Mouse (Mus musculus) right cerebral cortex, postnatal 36 days (tissue): ENCODE data around the gene Ddx28.
A peak's percentile ranks its signal among the peaks of the same experiment; 100 is the strongest.
"Not testable (repeated sequence)": the region's sequence is repeated elsewhere in the genome, so short reads cannot be mapped to it uniquely, and the experiment has no call there.

Experiments used
- DNase-seq, 2 experiments: peaks; one replicate each; pipeline ENCODE4 v3.0.0; 2022; ENCODE audit warnings: low spot score in 2 of 2, mixed read lengths in 1 of 2

Gene Ddx28

GRCm38 (mm10) chr8:106012203-106012602 lies 521 bp upstream of the Ddx28 start:
- DNase-seq: not testable (repeated sequence)

GRCm38 (mm10) chr8:106010748-106011642 lies 687 bp downstream of the Ddx28 start:
- peak; percentile 91 to 93 for DNase-seq

GRCm38 (mm10) chr8:106007891-106008290 lies 3.8 kb downstream of the Ddx28 start:
- not testable (repeated sequence) for DNase-seq

GRCm38 (mm10) chr8:106007135-106007534 lies 4.5 kb downstream of the Ddx28 start:
- DNase-seq: no peak

GRCm38 (mm10) chr8:106006413-106006812 lies 5.3 kb downstream of the Ddx28 start:
- DNase-seq: no peak

GRCm38 (mm10) chr8:106005875-106006274 lies 5.8 kb downstream of the Ddx28 start, which contains the start of gene Dpep2nb:
TSS of gene Dpep2nb (minus strand) at chr8:106005975.
- DNase-seq: no peak

- no peak for DNase-seq
These were observed 7.0 kb downstream of the Ddx28 start for GRCm38 (mm10) chr8:106004538-106005207.

GRCm38 (mm10) chr8:106001908-106002307 lies 9.8 kb downstream of the Ddx28 start:
- DNase-seq: no peak

- no peak for DNase-seq
These were observed 12.7 kb downstream of the Ddx28 start for GRCm38 (mm10) chr8:105998971-105999370.

- DNase-seq: no peak
These were observed 15.3 kb downstream of the Ddx28 start for GRCm38 (mm10) chr8:105996359-105996758.

- no peak for DNase-seq
These were observed 18.5 kb downstream of the Ddx28 start for GRCm38 (mm10) chr8:105993226-105993625.

GRCm38 (mm10) chr8:105992499-105992898 lies 19.2 kb downstream of the Ddx28 start:
- no peak for DNase-seq

- DNase-seq: no peak
These were observed 20.1 kb downstream of the Ddx28 start for GRCm38 (mm10) chr8:105991546-105991945.

GRCm38 (mm10) chr8:105990856-105991387 lies 20.8 kb downstream of the Ddx28 start, which contains the start of gene Dus2:
TSS of gene Dus2 (plus strand) at chr8:105991337.
- peak in 1 of 2 experiments; percentile 16 for DNase-seq

- no peak for DNase-seq
These were observed 23.1 kb downstream of the Ddx28 start for GRCm38 (mm10) chr8:105988546-105988945.

- DNase-seq: not testable (repeated sequence)
These were observed 28.3 kb downstream of the Ddx28 start for GRCm38 (mm10) chr8:105983406-105983805.

GRCm38 (mm10) chr8:105981146-105981545 lies 30.5 kb downstream of the Ddx28 start:
- DNase-seq: no peak

GRCm38 (mm10) chr8:105979325-105979724 lies 32.4 kb downstream of the Ddx28 start, which contains the start of gene Dpep3:
TSS of gene Dpep3 (minus strand) at chr8:105979429.
- no peak for DNase-seq

- no peak for DNase-seq
These were observed 36.3 kb downstream of the Ddx28 start for GRCm38 (mm10) chr8:105975363-105975762.

GRCm38 (mm10) chr8:105971019-105971720 lies 40.5 kb downstream of the Ddx28 start:
- DNase-seq: no peak

- no peak for DNase-seq
These were observed 42.3 kb downstream of the Ddx28 start for GRCm38 (mm10) chr8:105969367-105969766.
